Mouse (Mus musculus) lung, embryonic 16.5 days (tissue): ENCODE measurements around the gene Lrrc47. TPM values are rescaled to one million over a fixed set of nuclear protein-coding genes. Genes with fewer than 3 reads are reported as not detected.
A peak's percentile ranks its signal among the peaks of the same experiment; 100 is the strongest.

Source experiments
- ATAC-seq: fragments of 200-750 bp; cut with Nextera tagmentation; 2 replicates; pipeline ENCODE4 v1.8.0; 2017; ENCODE audit warnings: low read depth, mild to moderate bottlenecking, moderate library complexity
- H3K27ac ChIP-seq: fragments of 300-500 bp; sonication (generic); 2 replicates; pipeline ENCODE4 v1.5.1; 2014; ENCODE audit warnings: mild to moderate bottlenecking, control low read depth, low read length
- H3K27me3 ChIP-seq: fragments of 300-500 bp; sonication (generic); 2 replicates; pipeline ENCODE4 v1.6.1; 2014; ENCODE audit warnings: low read depth, low read length, mixed read lengths; ENCODE audit not compliant: control insufficient read depth, insufficient read depth
- H3K36me3 ChIP-seq: fragments of 300-500 bp; sonication (generic); 2 replicates; pipeline ENCODE4 v1.6.1; 2014; ENCODE audit warnings: low read length; ENCODE audit not compliant: control insufficient read depth, insufficient read depth
- H3K4me1 ChIP-seq: fragments of 300-500 bp; sonication (generic); replicated peaks from 2 replicates; pipeline ENCODE4 v1.6.1; 2014; ENCODE audit warnings: low read length, mixed read lengths; ENCODE audit not compliant: control insufficient read depth, insufficient read depth
- H3K4me2 ChIP-seq: fragments of 300-500 bp; sonication (generic); 2 replicates; pipeline ENCODE4 v1.6.1; 2014; ENCODE audit warnings: low read depth, low read length, control low read depth
- H3K4me3 ChIP-seq: fragments of 300-500 bp; sonication (generic); 2 replicates; pipeline ENCODE4 v1.5.1; 2014; ENCODE audit warnings: mild to moderate bottlenecking, low read length, control low read depth
- H3K9ac ChIP-seq: fragments of 300-500 bp; sonication (generic); 2 replicates; pipeline ENCODE4 v1.6.1; 2014; ENCODE audit warnings: low read length, control low read depth
- H3K9me3 ChIP-seq: fragments of 300-500 bp; sonication (generic); 2 replicates; pipeline ENCODE4 v1.6.1; 2016; ENCODE audit warnings: low read length; ENCODE audit not compliant: control insufficient read depth
- WGBS: fragments of 180-500 bp; shearing (Covaris S2); extraction: QIAGEN DNeasy Blood & Tissue Kit; methylation state at CpG from one replicate; pipeline ENCODE4 v1.1.7; 2014; 5-methylcytosine and 5-hydroxymethylcytosine counted together
- polyA plus RNA-seq: library from polyadenylated mRNA; unstranded; fragments of >200 nt; fragmentation: Nextera tagmentation; extraction: Ambion mirVana; gene quantifications from 2 replicates; pipeline ENCODE4 v1.2.1, GENCODE M21; 2015

Lrrc47 gene
- polyA plus RNA-seq, 1 experiment from 2014 or later = 12.2 TPM

- H3K9me3 ChIP-seq = no peaks in the 10 kb centered on the region
- 64% methylated on average over 7 of the region's 7 CpGs for WGBS
- no peaks in the 10 kb centered on the region; the same call in 1 of the 2 replicates for H3K27me3 ChIP-seq
- peaks cover 47% of the 10 kb centered on the region for H3K36me3 ChIP-seq
- no peak overlapping the region for H3K4me2 ChIP-seq
- ATAC-seq = no peak
- peaks cover 3% of the 10 kb centered on the region for H3K4me1 ChIP-seq
- H3K9ac ChIP-seq = no peak overlapping the region
- H3K4me3 ChIP-seq = no peak overlapping the region
- H3K27ac ChIP-seq = no peak overlapping the region
Measured at GRCm38 (mm10) chr4:154019571-154019970, 8.0 kb downstream of the Lrrc47 start.

- peaks cover 40% of the 10 kb centered on the region for H3K36me3 ChIP-seq
- H3K27ac ChIP-seq = no peak overlapping the region
- no peaks in the 10 kb centered on the region; the same call in 1 of the 2 replicates for H3K27me3 ChIP-seq
- ATAC-seq = no peak
- peaks cover 12% of the 10 kb centered on the region for H3K4me1 ChIP-seq
- no peaks in the 10 kb centered on the region for H3K9me3 ChIP-seq
- H3K9ac ChIP-seq = no peak overlapping the region
- 88% methylated on average over 9 of the region's 9 CpGs for WGBS
- no peak overlapping the region for H3K4me3 ChIP-seq
- H3K4me2 ChIP-seq = no peak overlapping the region
Measured at GRCm38 (mm10) chr4:154021432-154021831, 9.9 kb downstream of the Lrrc47 start.

DNA sequence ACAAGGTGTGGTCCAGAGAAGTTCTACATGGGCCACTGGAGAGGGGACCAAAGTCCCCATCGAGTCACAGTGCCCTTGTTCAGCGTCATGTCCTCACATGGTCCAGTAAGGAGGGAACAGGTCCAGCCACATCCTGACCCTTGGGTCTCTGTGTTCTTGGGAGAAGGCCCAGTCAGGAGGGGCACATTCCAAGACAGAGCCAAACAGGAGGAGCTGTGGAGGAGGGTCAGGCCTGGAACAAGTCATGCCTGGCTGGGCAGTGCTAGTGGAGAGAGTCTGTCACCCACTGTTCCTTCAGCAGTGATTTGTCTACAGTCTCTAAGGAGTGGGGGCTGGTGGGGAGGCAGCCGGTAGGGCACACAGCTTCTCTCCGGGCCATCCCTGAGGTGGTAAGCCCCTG is 10.9 kb downstream of the Lrrc47 start:
- no peak overlapping the region for H3K4me2 ChIP-seq
- H3K27ac ChIP-seq = no peak overlapping the region
- no peak for ATAC-seq
- no peak overlapping the region for H3K4me3 ChIP-seq
- peaks cover 12% of the 10 kb centered on the region for H3K4me1 ChIP-seq
- H3K9ac ChIP-seq = peak overlapping the region; percentile 26; the same call in 1 of the 2 replicates
- no peaks in the 10 kb centered on the region for H3K9me3 ChIP-seq
- WGBS = 65% methylated on average over 4 of the region's 4 CpGs
- H3K27me3 ChIP-seq = no peaks in the 10 kb centered on the region; the same call in 1 of the 2 replicates
- peaks cover 36% of the 10 kb centered on the region for H3K36me3 ChIP-seq

DNA sequence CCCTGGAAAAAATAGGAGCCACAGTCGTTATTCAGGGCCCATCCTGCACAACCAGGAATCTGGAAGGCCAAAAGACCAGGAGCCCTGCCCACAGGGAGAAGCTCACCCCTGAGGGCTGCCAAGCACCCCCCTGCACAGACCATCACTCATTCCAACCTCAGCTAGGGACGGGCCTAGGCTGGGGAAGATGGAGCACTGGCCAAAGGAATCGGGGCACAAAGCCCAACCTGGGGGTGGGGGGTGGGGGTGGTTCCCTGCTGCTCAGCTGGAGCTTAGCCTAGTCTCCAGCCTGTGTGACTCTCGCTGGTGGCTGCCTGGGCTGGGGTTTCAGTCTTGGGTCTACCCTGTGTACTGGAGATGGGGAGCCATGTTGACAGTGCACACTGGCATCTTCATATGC is 11.3 kb downstream of the Lrrc47 start:
- Histone ChIP-seq H3K27me3 (peaks cover 2% of the 10 kb centered on the region; the same call in 1 of the 2 replicates), H3K9me3 (no peaks in the 10 kb centered on the region), H3K4me2 (no peak overlapping the region), H3K4me3 (no peak overlapping the region), H3K9ac (peak overlapping the region; percentile 26; the same call in 1 of the 2 replicates), H3K36me3 (peaks cover 34% of the 10 kb centered on the region), H3K4me1 (peaks cover 12% of the 10 kb centered on the region), H3K27ac (no peak overlapping the region)
- ATAC-seq = no peak
- WGBS = 28% methylated on average over 4 of the region's 4 CpGs

DNA sequence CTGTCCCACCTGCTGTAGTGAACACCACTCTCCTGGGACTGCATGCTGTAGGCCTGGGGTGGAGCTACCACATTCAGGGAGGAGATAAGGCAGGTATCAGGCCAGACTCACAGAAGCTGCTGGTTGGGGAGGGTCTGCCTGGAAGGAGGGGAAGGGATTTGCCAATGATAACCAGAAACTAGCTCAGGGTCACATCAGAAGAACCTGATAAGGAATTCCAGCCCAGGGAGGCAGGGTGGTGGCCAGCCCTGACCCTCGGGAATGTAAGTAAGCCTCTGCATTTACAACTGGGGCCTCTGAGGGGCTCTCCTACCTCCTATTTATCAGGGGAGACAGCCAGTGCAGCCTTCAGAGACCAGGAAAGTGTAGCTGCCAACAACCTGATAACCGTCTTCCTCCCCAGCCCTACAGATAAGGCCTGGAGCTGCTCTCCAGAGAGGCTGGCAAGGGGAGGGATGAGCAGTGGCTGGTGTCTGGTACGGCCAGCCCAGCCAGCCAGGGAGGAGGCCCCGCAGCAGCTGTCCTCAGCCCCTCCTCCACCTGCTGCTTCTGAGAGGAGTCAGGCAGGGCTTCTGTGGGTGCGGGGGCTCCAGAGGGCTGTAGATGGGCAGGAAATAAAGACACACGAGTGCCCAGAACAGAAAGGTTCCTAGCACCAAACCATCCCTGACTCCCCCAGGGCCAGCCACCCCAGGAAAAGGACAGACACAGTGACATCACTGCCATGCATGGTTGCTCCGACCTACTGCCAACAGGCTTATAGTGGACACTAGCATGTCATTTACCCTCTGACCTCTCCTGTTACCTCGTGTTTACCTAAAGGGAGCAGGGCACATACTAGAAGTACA is 12.4 kb downstream of the Lrrc47 start:
- ATAC-seq = no peak
- peaks cover 12% of the 10 kb centered on the region for H3K4me1 ChIP-seq
- no peak overlapping the region; the same call in 1 of the 2 replicates for H3K4me3 ChIP-seq
- 15% methylated on average over 8 of the region's 8 CpGs for WGBS
- H3K9me3 ChIP-seq = no peaks in the 10 kb centered on the region
- peaks cover 23% of the 10 kb centered on the region for H3K36me3 ChIP-seq
- peaks cover 2% of the 10 kb centered on the region; the same call in 1 of the 2 replicates for H3K27me3 ChIP-seq
- H3K4me2 ChIP-seq = peak overlapping the region; percentile 79; the same call in 1 of the 2 replicates
- H3K27ac ChIP-seq = no peak overlapping the region
- peak overlapping the region; percentile 22; the same call in 1 of the 2 replicates for H3K9ac ChIP-seq

DNA sequence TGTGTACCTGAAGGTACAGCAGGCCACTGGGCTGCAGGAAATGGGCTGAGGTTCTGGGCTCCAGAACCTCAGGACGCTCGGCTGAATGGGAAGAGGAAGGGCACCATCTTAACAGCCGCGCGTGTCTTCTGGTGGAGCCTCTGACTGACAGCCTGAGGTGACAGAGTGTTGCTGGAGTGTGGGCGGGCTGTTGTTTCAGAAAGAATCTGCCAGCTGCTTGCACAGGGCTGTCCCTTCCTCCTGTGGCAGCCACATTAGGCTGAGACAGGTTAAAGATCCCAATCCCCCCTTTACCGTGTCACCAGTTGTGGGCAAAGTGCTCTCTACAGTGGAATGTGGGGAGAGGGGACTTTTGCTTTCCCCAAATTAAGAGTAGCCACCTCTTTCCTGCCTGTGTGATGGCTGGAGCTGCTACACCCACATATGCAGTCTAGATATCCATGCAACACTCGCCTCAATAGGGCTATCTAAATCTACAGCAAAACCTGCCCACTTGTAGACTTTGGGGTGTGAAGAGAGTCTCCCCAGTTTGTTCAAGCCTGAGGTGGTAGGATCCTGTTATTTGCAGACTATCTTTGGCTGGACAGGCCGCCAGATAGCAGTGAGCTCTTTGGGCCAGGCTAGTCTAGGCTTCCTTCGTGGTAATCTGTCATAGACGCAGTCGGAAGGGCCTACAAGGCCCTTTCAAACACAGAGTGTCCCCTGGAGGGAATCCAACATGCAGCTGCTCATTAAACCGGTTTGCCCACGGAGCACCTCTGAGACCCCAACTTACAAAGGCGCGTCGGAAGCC is 13.4 kb downstream of the Lrrc47 start:
- Histone ChIP-seq H3K4me3 (peak overlapping the region; percentile 53), H3K9ac (peak overlapping the region; percentile 57), H3K27me3 (peaks cover 2% of the 10 kb centered on the region; the same call in 1 of the 2 replicates), H3K4me2 (peak overlapping the region; percentile 79), H3K27ac (peak overlapping the region; percentile 15; the same call in 1 of the 2 replicates), H3K4me1 (peaks cover 12% of the 10 kb centered on the region), H3K36me3 (peaks cover 14% of the 10 kb centered on the region), H3K9me3 (no peaks in the 10 kb centered on the region)
- ATAC-seq = no peak
- WGBS = 21% methylated on average over 17 of the region's 17 CpGs

- 2% methylated on average over 32 of the region's 33 CpGs for WGBS
Measured at GRCm38 (mm10) chr4:154025641-154026440, 14.3 kb downstream of the Lrrc47 start, which contains the start of gene Smim1. Gene Smim1 (minus strand): TSS chr4:154026230.

DNA sequence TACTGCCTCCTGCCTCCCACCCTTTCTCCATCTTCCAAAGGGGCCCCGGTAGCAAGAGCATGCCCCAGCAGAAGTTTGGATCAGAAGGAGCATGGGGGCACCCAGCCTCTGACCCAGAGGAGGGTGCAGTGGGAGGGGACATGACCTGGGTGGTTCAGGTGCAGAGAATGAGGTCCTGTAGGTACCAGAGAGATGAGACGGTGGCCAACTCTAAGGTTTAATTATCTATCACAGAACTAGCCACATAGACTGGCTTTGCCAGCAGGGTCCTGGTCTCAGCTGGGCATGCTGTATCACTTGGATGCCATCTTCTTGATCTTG is 14.9 kb downstream of the Lrrc47 start:
- H3K27ac ChIP-seq = no peak overlapping the region
- 30% methylated on average over 2 of the region's 2 CpGs for WGBS

More at GRCm38 (mm10) chr4:154025641-154026440, 14.3 kb downstream of the Lrrc47 start, which contains the start of gene Smim1:
- Histone ChIP-seq H3K27me3 (peaks cover 2% of the 10 kb centered on the region; the same call in 1 of the 2 replicates), H3K36me3 (peaks cover 7% of the 10 kb centered on the region; the same call in 1 of the 2 replicates), H3K9ac (peak within 1 kb of the TSS; percentile 57), H3K4me2 (peak within 1 kb of the TSS; percentile 79), H3K9me3 (no peaks in the 10 kb centered on the region), H3K4me1 (peaks cover 12% of the 10 kb centered on the region), H3K27ac (peak within 1 kb of the TSS; percentile 23; the same call in 1 of the 2 replicates), H3K4me3 (peak within 1 kb of the TSS; percentile 53)
- peak; percentile 92 for ATAC-seq

More for the DNA sequence above, 14.9 kb downstream of the Lrrc47 start:
- Histone ChIP-seq H3K27me3 (peaks cover 2% of the 10 kb centered on the region; the same call in 1 of the 2 replicates), H3K4me2 (peak overlapping the region; percentile 79), H3K9ac (no peak overlapping the region), H3K36me3 (peaks cover 3% of the 10 kb centered on the region; the same call in 1 of the 2 replicates), H3K4me1 (peaks cover 12% of the 10 kb centered on the region), H3K4me3 (peak overlapping the region; percentile 53), H3K9me3 (no peaks in the 10 kb centered on the region)
- no peak for ATAC-seq
